Mouse (Mus musculus) kidney, adult 2 months (tissue): ENCODE measurements around the gene Igf2bp3.

Experiments
- CTCF ChIP-seq: fragments of 200-500 bp; conservative IDR thresholded peaks from 2 replicates; pipeline ENCODE4 v1.5.1; 2011; ENCODE audit warnings: low read depth, mild to moderate bottlenecking, control low read depth, low read length, moderate library complexity, mixed read lengths; ENCODE audit not compliant: insufficient read depth, insufficient read length
- POLR2A ChIP-seq: fragments of 200-500 bp; IDR thresholded peaks from one replicate; pipeline ENCODE4 v1.6.1; 2011; ENCODE audit warnings: low read depth, low read length, control low read depth

- no peak for TF ChIP-seq POLR2A
- no peak for TF ChIP-seq CTCF
Observed at GRCm38 (mm10) chr6:49114457-49114856, 100.3 kb downstream of the Igf2bp3 start.
